Mouse (Mus musculus): ENCODE results near the gene Xpr1. TPM values are rescaled to one million over a fixed set of nuclear protein-coding genes. Genes with fewer than 3 reads are reported as not detected.

Gene Xpr1
- polyA plus RNA-seq, 1 experiment from 2014 or later = 6.7 TPM

DNA sequence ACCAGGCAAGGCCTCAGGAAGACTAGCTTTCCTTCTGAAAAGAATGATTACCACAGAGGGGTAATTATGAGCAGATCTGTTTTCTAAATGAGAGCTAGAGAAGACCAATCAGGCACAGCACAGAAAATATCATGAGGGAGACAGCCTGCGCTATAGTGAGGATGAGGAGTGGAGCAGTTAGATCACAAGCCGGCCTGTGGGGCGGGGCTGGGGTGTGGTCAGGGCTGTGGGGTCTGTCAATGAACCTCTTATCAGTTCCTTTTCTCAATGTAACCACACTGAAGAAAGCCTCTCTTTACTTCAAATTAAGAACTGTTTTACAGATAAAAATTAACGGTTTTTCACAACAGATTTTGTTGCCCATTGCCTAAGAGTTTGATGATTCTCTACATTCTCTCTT is 65.7 kb downstream of the Xpr1 start:
- 83% methylated on average over 4 of the region's 4 CpGs for WGBS
- no peaks in the 10 kb centered on the region for H3K27me3 ChIP-seq (replicated peaks; ENCODE audit: control insufficient read depth, insufficient read depth, low read length)
- H3K4me2 ChIP-seq (ENCODE audit: low read depth, low read length) = no peak overlapping the region
- H3K9me3 ChIP-seq (ENCODE audit: control insufficient read depth, low read length) = no peaks in the 10 kb centered on the region
- no peak overlapping the region for H3K9ac ChIP-seq (ENCODE audit: low read depth, low read length)
- no peak overlapping the region for H3K27ac ChIP-seq (ENCODE audit: low read length)
- no peaks in the 10 kb centered on the region for H3K36me3 ChIP-seq (ENCODE audit: control insufficient read depth, insufficient read depth, low read length)
- no peaks in the 10 kb centered on the region for H3K4me1 ChIP-seq (ENCODE audit: control insufficient read depth, insufficient read depth, low read length)
- H3K4me3 ChIP-seq (ENCODE audit: low read length) = no peak overlapping the region
- ATAC-seq = no peak

DNA sequence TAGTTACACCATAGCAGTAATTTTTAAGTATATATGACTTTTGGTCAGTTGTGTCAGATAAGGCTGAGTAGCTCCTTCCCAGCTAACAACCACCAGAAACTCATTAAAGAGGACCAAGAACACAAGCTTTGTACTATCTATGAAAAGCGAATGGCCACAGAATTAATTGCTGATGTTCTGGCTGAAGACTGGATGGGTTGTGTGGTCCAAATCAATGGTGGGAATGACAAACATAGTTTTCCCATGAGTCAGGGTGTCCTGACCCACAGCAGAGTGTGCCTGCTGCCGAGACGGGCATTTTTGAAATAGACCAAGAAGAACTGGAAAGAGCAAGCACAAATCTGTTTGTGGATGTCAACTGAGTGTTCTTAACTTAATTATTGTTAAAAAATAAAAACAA is 68.7 kb downstream of the Xpr1 start:
- WGBS = 83% methylated on average over 3 of the region's 3 CpGs
- ATAC-seq = no peak
- H3K4me3 ChIP-seq (ENCODE audit: low read length) = no peak overlapping the region
- H3K36me3 ChIP-seq (ENCODE audit: control insufficient read depth, insufficient read depth, low read length) = no peaks in the 10 kb centered on the region
- no peak overlapping the region for H3K9ac ChIP-seq (ENCODE audit: low read depth, low read length)
- no peak overlapping the region for H3K27ac ChIP-seq (ENCODE audit: low read length)
- no peaks in the 10 kb centered on the region for H3K27me3 ChIP-seq (replicated peaks; ENCODE audit: control insufficient read depth, insufficient read depth, low read length)
- H3K9me3 ChIP-seq (ENCODE audit: control insufficient read depth, low read length) = no peaks in the 10 kb centered on the region
- H3K4me2 ChIP-seq (ENCODE audit: low read depth, low read length) = no peak overlapping the region
- no peaks in the 10 kb centered on the region for H3K4me1 ChIP-seq (ENCODE audit: control insufficient read depth, insufficient read depth, low read length)

GRCm38 (mm10) chr1:155347339-155347738 is 69.9 kb downstream of the Xpr1 start:
- Histone ChIP-seq H3K4me1 (ENCODE audit: control insufficient read depth, insufficient read depth, low read length) (no peaks in the 10 kb centered on the region), H3K4me2 (ENCODE audit: low read depth, low read length) (no peak overlapping the region), H3K4me3 (ENCODE audit: low read length) (no peak overlapping the region), H3K9me3 (ENCODE audit: control insufficient read depth, low read length) (no peaks in the 10 kb centered on the region), H3K9ac (ENCODE audit: low read depth, low read length) (no peak overlapping the region), H3K36me3 (ENCODE audit: control insufficient read depth, insufficient read depth, low read length) (no peaks in the 10 kb centered on the region), H3K27me3 (replicated peaks; ENCODE audit: control insufficient read depth, insufficient read depth, low read length) (no peaks in the 10 kb centered on the region), H3K27ac (ENCODE audit: low read length) (no peak overlapping the region)
- WGBS = 72% methylated on average over 4 of the region's 4 CpGs
- ATAC-seq = no peak

DNA sequence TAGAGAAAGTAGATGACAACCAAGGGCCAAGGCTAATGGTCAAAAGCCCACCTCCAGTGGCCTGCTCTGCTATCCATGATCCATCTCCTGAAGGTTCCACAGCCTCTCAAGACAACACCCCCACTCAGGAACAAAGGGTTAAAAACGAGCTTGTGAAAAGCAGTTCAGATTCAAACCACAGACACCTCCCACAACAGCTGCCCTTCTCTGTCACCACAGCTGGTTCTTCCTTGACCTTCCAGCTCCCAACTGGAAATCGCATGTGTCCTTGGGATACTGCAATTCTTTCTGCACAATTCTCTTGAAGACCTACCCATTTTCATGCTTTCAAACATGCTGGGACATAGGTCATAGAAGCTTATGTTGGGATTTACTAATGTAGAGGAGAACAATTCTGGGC is 73.2 kb downstream of the Xpr1 start:
- Histone ChIP-seq H3K27me3 (replicated peaks; ENCODE audit: control insufficient read depth, insufficient read depth, low read length) (no peaks in the 10 kb centered on the region), H3K4me3 (ENCODE audit: low read length) (no peak overlapping the region), H3K4me2 (ENCODE audit: low read depth, low read length) (no peak overlapping the region), H3K4me1 (ENCODE audit: control insufficient read depth, insufficient read depth, low read length) (no peaks in the 10 kb centered on the region), H3K27ac (ENCODE audit: low read length) (no peak overlapping the region), H3K9ac (ENCODE audit: low read depth, low read length) (no peak overlapping the region), H3K36me3 (ENCODE audit: control insufficient read depth, insufficient read depth, low read length) (no peaks in the 10 kb centered on the region), H3K9me3 (ENCODE audit: control insufficient read depth, low read length) (no peaks in the 10 kb centered on the region)
- WGBS = 91% methylated on average over 2 of the region's 2 CpGs
- no peak for ATAC-seq

DNA sequence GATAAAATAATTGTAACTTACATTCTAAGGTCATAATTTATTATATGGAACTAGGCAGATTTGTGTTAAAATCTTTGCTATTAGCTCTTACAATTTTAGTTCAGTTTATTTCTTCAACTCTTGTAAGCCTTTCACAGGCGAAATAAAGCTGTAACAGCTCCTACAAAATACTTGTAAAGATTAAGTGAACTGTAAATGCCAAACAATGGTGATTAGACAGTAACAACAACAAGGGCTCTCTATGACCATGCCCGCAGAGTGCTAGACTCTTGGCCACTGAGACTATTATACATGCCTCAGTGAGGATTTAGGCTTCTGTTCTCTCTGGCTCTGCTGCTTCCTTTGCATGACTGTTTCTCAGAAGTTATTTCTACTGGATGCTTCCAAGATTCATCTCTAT is 77.6 kb downstream of the Xpr1 start:
- Histone ChIP-seq H3K9ac (ENCODE audit: low read depth, low read length) (no peak overlapping the region), H3K27ac (ENCODE audit: low read length) (no peak overlapping the region), H3K4me2 (ENCODE audit: low read depth, low read length) (no peak overlapping the region), H3K4me3 (ENCODE audit: low read length) (no peak overlapping the region), H3K4me1 (ENCODE audit: control insufficient read depth, insufficient read depth, low read length) (no peaks in the 10 kb centered on the region), H3K9me3 (ENCODE audit: control insufficient read depth, low read length) (no peaks in the 10 kb centered on the region), H3K36me3 (ENCODE audit: control insufficient read depth, insufficient read depth, low read length) (no peaks in the 10 kb centered on the region), H3K27me3 (replicated peaks; ENCODE audit: control insufficient read depth, insufficient read depth, low read length) (no peaks in the 10 kb centered on the region)
- WGBS = 84% methylated on average over 2 of the region's 2 CpGs
- ATAC-seq = no peak

- Histone ChIP-seq H3K4me1 (ENCODE audit: control insufficient read depth, insufficient read depth, low read length) (no peaks in the 10 kb centered on the region), H3K9ac (ENCODE audit: low read depth, low read length) (no peak overlapping the region), H3K9me3 (ENCODE audit: control insufficient read depth, low read length) (no peaks in the 10 kb centered on the region), H3K27me3 (replicated peaks; ENCODE audit: control insufficient read depth, insufficient read depth, low read length) (no peaks in the 10 kb centered on the region), H3K4me3 (ENCODE audit: low read length) (no peak overlapping the region), H3K27ac (ENCODE audit: low read length) (no peak overlapping the region), H3K4me2 (ENCODE audit: low read depth, low read length) (no peak overlapping the region), H3K36me3 (ENCODE audit: control insufficient read depth, insufficient read depth, low read length) (no peaks in the 10 kb centered on the region)
- ATAC-seq = no peak
- 90% methylated on average over 4 of the region's 4 CpGs for WGBS
Observed at GRCm38 (mm10) chr1:155337315-155337714, 79.9 kb downstream of the Xpr1 start.

- 76% methylated on average over 6 of the region's 6 CpGs for WGBS
- no peak for ATAC-seq
- H3K4me1 ChIP-seq (ENCODE audit: control insufficient read depth, insufficient read depth, low read length) = no peaks in the 10 kb centered on the region
Observed at GRCm38 (mm10) chr1:155335963-155336362, 81.3 kb downstream of the Xpr1 start.

DNA sequence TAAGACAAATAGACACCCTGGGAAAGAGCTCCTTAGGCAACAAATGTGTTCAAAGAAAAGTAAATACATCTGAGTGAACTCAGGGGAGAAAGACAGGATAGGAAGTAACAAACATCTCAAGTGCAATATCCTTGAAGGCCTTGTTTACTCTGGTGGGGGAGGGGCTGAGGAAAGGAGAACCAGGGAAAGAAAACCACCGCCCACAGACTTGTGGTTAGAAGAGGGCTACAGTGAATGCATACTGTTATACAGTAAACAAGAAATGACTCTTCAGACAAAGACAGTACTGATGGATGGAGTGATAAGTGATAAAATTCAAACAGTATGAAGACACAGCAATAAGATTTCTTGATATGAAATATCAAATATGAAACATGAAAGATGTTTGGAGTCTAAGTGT is 95.0 kb downstream of the Xpr1 start:
- no peak for ATAC-seq
- Histone ChIP-seq H3K27me3 (replicated peaks; ENCODE audit: control insufficient read depth, insufficient read depth, low read length) (no peaks in the 10 kb centered on the region), H3K9me3 (ENCODE audit: control insufficient read depth, low read length) (no peaks in the 10 kb centered on the region), H3K4me3 (ENCODE audit: low read length) (no peak overlapping the region), H3K4me1 (ENCODE audit: control insufficient read depth, insufficient read depth, low read length) (no peaks in the 10 kb centered on the region), H3K36me3 (ENCODE audit: control insufficient read depth, insufficient read depth, low read length) (no peaks in the 10 kb centered on the region), H3K4me2 (ENCODE audit: low read depth, low read length) (no peak overlapping the region), H3K27ac (ENCODE audit: low read length) (no peak overlapping the region), H3K9ac (ENCODE audit: low read depth, low read length) (no peak overlapping the region)
- WGBS = 59% methylated on average over 1 of the region's 1 CpGs

More at GRCm38 (mm10) chr1:155335963-155336362, 81.3 kb downstream of the Xpr1 start:
- no peaks in the 10 kb centered on the region for H3K36me3 ChIP-seq (ENCODE audit: control insufficient read depth, insufficient read depth, low read length)
- H3K27ac ChIP-seq (ENCODE audit: low read length) = no peak overlapping the region
- H3K4me2 ChIP-seq (ENCODE audit: low read depth, low read length) = no peak overlapping the region
- H3K9ac ChIP-seq (ENCODE audit: low read depth, low read length) = no peak overlapping the region
- no peaks in the 10 kb centered on the region for H3K9me3 ChIP-seq (ENCODE audit: control insufficient read depth, low read length)
- H3K27me3 ChIP-seq (replicated peaks; ENCODE audit: control insufficient read depth, insufficient read depth, low read length) = no peaks in the 10 kb centered on the region
- no peak overlapping the region for H3K4me3 ChIP-seq (ENCODE audit: low read length)

- Histone ChIP-seq H3K4me2 (ENCODE audit: low read depth, low read length) (no peak overlapping the region), H3K36me3 (ENCODE audit: control insufficient read depth, insufficient read depth, low read length) (no peaks in the 10 kb centered on the region), H3K27me3 (replicated peaks; ENCODE audit: control insufficient read depth, insufficient read depth, low read length) (no peaks in the 10 kb centered on the region), H3K9me3 (ENCODE audit: control insufficient read depth, low read length) (no peaks in the 10 kb centered on the region), H3K4me1 (ENCODE audit: control insufficient read depth, insufficient read depth, low read length) (no peaks in the 10 kb centered on the region), H3K4me3 (ENCODE audit: low read length) (no peak overlapping the region), H3K9ac (ENCODE audit: low read depth, low read length) (no peak overlapping the region), H3K27ac (ENCODE audit: low read length) (no peak overlapping the region)
- 59% methylated on average over 7 of the region's 7 CpGs for WGBS
- no peak for ATAC-seq
Observed at GRCm38 (mm10) chr1:155320091-155320833, 97.0 kb downstream of the Xpr1 start.

DNA sequence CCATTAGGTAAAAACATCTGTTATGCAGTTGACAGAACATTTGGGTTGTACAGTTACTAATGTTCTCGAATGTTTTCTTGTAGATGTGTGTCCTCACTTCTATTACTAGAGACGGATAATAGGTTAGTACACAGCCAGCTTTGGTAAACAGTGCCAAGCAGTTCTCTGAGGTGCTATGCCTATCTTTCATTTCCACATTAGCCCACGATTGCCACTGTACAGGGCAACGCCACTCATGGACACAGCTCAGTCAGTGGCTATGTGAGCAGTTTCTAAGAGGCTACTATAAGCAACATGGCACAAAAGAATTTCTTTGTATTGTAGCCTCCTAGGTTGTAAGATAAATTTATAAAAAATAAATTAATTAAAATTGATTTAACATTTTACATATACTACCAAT is 97.7 kb downstream of the Xpr1 start:
- H3K9ac ChIP-seq (ENCODE audit: low read depth, low read length) = no peak overlapping the region
- no peaks in the 10 kb centered on the region for H3K9me3 ChIP-seq (ENCODE audit: control insufficient read depth, low read length)
- WGBS = 84% methylated on average over 4 of the region's 4 CpGs
- no peak overlapping the region for H3K27ac ChIP-seq (ENCODE audit: low read length)
- no peaks in the 10 kb centered on the region for H3K36me3 ChIP-seq (ENCODE audit: control insufficient read depth, insufficient read depth, low read length)
- no peaks in the 10 kb centered on the region for H3K27me3 ChIP-seq (replicated peaks; ENCODE audit: control insufficient read depth, insufficient read depth, low read length)
- no peak overlapping the region for H3K4me3 ChIP-seq (ENCODE audit: low read length)
- no peak for ATAC-seq
- no peak overlapping the region for H3K4me2 ChIP-seq (ENCODE audit: low read depth, low read length)
- no peaks in the 10 kb centered on the region for H3K4me1 ChIP-seq (ENCODE audit: control insufficient read depth, insufficient read depth, low read length)
